Mouse (Mus musculus): Measurements from ENCODE around the gene Olfr364-ps1. TPM values are rescaled to one million over a fixed set of nuclear protein-coding genes. Genes with fewer than 3 reads are reported as not detected.

Gene Olfr364-ps1
- not detected in 2 replicates for polyA plus RNA-seq (2016; fragmentation: Nextera tagmentation; extraction: Ambion mirVana)

DNA sequence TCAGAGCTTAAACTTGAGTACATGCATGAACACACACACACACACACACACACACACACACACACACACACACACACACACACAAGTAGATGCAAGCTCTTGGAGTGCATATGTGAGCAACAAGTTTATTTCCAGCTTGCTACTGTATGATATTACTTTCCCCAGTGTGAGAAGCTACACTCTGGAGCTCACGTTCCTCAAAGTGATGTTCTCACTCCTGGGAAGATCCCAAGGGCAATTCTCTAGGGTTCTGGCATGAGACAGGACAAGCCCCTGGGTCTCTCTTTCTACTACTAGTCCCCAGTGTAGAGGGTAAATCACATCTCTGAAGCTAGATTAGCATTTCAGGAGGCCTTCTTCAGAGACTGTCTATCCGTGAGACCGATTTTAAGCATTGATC lies at the start of gene Olfr364-ps1:
Gene Olfr364-ps1, plus strand, starts transcription at position 301 of the 400 bp plus-strand sequence.
- no peaks in the 10 kb centered on the region for H3K4me1 ChIP-seq
- no peak within 1 kb of the TSS for H3K4me3 ChIP-seq
- 87% methylated on average over 3 of the region's 3 CpGs for WGBS
- no peaks in the 10 kb centered on the region for H3K36me3 ChIP-seq
- H3K9me3 ChIP-seq (replicated peaks), result peaks cover 35% of the 10 kb centered on the region
- no peak for DNase-seq (ENCODE audit: low spot score)
- H3K27me3 ChIP-seq (ENCODE audit: low read depth, poor library complexity, severe bottlenecking), result no peaks in the 10 kb centered on the region
- no peak within 1 kb of the TSS for H3K27ac ChIP-seq (replicated peaks)

DNA sequence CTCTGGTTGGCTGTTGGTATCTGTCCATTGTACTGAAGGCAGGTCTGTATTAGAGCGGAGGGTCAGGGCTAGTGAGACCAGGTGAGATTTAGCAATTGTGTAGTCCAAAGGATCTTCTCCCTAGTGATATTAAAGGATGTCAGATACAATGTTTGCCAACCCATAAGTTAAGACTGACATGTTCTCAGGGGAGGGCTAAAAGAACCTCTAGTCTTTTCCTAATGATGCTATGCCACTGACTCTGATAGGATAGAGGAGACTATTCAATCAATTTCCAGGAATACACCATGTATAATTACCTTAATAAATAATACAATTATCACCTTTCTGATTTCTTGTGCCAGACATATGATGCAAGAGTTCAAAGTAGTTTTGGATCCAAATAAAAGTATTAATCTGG lies 21.3 kb upstream of the Olfr364-ps1 start, which contains the start of gene Olfr362:
Gene Olfr362, minus strand, starts transcription at position 101 of the 400 bp plus-strand sequence.
- no peak for DNase-seq (ENCODE audit: low spot score)
- WGBS, result 88% methylated on average over 1 of the region's 1 CpGs
- H3K9me3 ChIP-seq (replicated peaks), result peaks cover 42% of the 10 kb centered on the region
- no peak within 1 kb of the TSS for H3K27ac ChIP-seq (replicated peaks)
- H3K36me3 ChIP-seq, result no peaks in the 10 kb centered on the region
- H3K4me3 ChIP-seq, result no peak within 1 kb of the TSS
- H3K27me3 ChIP-seq (ENCODE audit: low read depth, poor library complexity, severe bottlenecking), result no peaks in the 10 kb centered on the region
- no peaks in the 10 kb centered on the region for H3K4me1 ChIP-seq

DNA sequence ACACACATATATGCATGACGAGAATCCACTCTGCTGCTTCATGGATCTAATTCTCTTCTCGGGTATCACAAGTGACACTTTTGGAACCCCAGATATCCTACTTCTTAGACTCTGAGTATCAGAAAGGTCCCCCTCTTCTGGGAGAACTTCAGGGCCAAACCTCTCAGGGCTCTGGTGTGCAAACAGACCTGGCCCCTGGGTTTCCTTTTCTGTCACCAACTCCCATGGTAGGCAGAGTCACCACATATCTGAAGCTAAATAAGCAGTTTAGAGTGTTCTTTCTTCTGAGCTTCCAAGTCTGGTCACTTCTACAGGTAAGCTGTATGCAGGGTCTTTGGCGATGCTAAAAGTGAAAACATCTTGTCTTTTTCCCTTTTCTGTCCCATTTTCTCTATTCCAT lies 48.8 kb downstream of the Olfr364-ps1 start, which contains the start of gene Olfr365:
Gene Olfr365, plus strand, starts transcription at position 301 of the 400 bp plus-strand sequence.
- no peaks in the 10 kb centered on the region for H3K27me3 ChIP-seq (ENCODE audit: low read depth, poor library complexity, severe bottlenecking)
- H3K27ac ChIP-seq (replicated peaks), result no peak within 1 kb of the TSS
- no peaks in the 10 kb centered on the region for H3K4me1 ChIP-seq
- DNase-seq (ENCODE audit: low spot score), result no peak
- H3K4me3 ChIP-seq, result no peak within 1 kb of the TSS
- H3K9me3 ChIP-seq (replicated peaks), result peaks cover 36% of the 10 kb centered on the region
- WGBS, result 75% methylated on average over 3 of the region's 3 CpGs
- H3K36me3 ChIP-seq, result no peaks in the 10 kb centered on the region

Other genes starting within 250 kb of the Olfr364-ps1 start
- gene Olfr353, start 246.4 kb upstream of the Olfr364-ps1 start, polyA plus RNA-seq (2016; fragmentation: Nextera tagmentation; extraction: Ambion mirVana), result not detected in 2 replicates
- not detected in 2 replicates for gene Olfr354, start 233.6 kb upstream of the Olfr364-ps1 start, polyA plus RNA-seq (2016; fragmentation: Nextera tagmentation; extraction: Ambion mirVana)
- gene Olfr355, start 210.4 kb upstream of the Olfr364-ps1 start, polyA plus RNA-seq (2016; fragmentation: Nextera tagmentation; extraction: Ambion mirVana), result not detected in 2 replicates
- not detected in 2 replicates for gene Olfr356, start 202.2 kb upstream of the Olfr364-ps1 start, polyA plus RNA-seq (2016; fragmentation: Nextera tagmentation; extraction: Ambion mirVana)
- not detected in 2 replicates for gene Olfr357, start 145.5 kb upstream of the Olfr364-ps1 start, polyA plus RNA-seq (2016; fragmentation: Nextera tagmentation; extraction: Ambion mirVana)
- not detected in 2 replicates for gene Olfr358, start 130.0 kb upstream of the Olfr364-ps1 start, polyA plus RNA-seq (2016; fragmentation: Nextera tagmentation; extraction: Ambion mirVana)
- not detected in 2 replicates for gene Olfr360, start 73.6 kb upstream of the Olfr364-ps1 start, polyA plus RNA-seq (2016; fragmentation: Nextera tagmentation; extraction: Ambion mirVana)
- not detected in 2 replicates for gene Olfr361, start 50.0 kb upstream of the Olfr364-ps1 start, polyA plus RNA-seq (2016; fragmentation: Nextera tagmentation; extraction: Ambion mirVana)
- not detected in 2 replicates for gene Olfr362, start 21.4 kb upstream of the Olfr364-ps1 start, polyA plus RNA-seq (2016; fragmentation: Nextera tagmentation; extraction: Ambion mirVana)
- gene Olfr365, start 48.9 kb downstream of the Olfr364-ps1 start, polyA plus RNA-seq (2016; fragmentation: Nextera tagmentation; extraction: Ambion mirVana), result not detected in 2 replicates
- gene Olfr366, start 72.3 kb downstream of the Olfr364-ps1 start, polyA plus RNA-seq (2016; fragmentation: Nextera tagmentation; extraction: Ambion mirVana), result not detected in 2 replicates
- not detected in 2 replicates for gene Olfr368, start 187.2 kb downstream of the Olfr364-ps1 start, polyA plus RNA-seq (2016; fragmentation: Nextera tagmentation; extraction: Ambion mirVana)
- 54.6 and 61.5 TPM in 2 replicates for gene Pdcl, start 220.0 kb downstream of the Olfr364-ps1 start, polyA plus RNA-seq (2016; fragmentation: Nextera tagmentation; extraction: Ambion mirVana)

All from midbrain, embryonic 10.5 days (tissue).